Mouse (Mus musculus): ENCODE data around the gene Nipa1.

DNA sequence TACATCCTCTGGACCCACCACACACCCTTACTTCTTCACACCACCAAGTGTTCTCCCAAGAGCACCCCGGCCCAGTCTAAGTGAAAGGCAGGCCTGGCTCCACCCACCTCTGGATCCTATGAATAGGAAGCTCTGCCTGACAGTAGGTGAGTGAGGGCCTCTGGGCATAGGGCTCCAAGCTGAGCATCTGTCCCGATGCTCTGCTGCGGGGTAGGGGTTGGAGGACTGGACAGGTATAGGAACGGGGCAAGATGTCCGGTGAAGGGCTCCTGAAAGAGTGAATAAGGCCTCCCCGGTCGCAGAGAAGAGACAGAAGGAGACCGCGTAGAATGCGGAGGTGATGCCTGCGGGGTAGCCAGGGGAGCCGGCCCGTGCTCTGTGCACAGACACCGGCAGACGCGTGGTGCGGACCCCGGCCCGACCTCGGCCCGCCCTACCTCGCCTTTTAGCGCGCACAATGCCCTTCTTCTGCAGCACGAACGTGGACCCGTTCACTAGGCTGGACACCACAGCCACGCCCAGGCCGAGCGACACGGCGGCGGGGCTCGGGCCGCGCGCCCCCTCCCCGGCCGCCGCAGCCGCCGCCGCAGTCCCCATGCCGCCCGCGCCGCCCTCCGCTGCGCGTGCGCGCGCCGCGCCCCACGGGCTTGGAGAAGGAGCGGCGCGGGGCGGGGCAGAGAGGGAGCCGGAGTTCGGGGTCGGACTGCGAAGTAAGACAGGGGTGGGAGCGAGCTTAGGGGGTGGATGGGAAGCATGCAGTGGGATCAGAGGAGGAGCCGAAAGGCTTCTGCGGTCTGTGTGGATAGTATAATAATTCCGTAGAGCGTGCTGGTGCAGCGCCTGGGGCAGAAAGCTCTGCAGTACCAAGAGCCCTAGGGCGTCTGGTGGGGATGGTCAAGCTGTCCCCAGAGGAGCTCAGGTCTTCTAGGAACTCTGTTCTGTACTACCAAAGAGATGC is 503 bp downstream of the Nipa1 start:
- no peak for TF ChIP-seq POLR2A (IDR thresholded peaks at IDR 0.05; ENCODE audit: low read depth, low read length)
- TF ChIP-seq CTCF (IDR thresholded peaks at IDR 0.05; ENCODE audit: extremely low read depth, insufficient read length, insufficient replicate concordance, low read depth, low read length): no peak

Measured in small intestine, adult 2 months (tissue).